Mouse (Mus musculus) erythroid progenitor cell, adult 5-6 weeks (primary cell): ENCODE data around the gene Nifk. TPM values are rescaled to one million over a fixed set of nuclear protein-coding genes. Genes with fewer than 3 reads are reported as not detected.
A peak's percentile ranks its signal among the peaks of the same experiment; 100 is the strongest.

Experiments used
- ATAC-seq: replicated peaks from 2 replicates; pipeline ENCODE4 v1.8.0; 2016; ENCODE audit warnings: moderate number of reproducible peaks, mild to moderate bottlenecking, moderate TSS enrichment, inconsistent platforms; ENCODE audit not compliant: poor library complexity, low FRiP score, severe bottlenecking
- total RNA-seq, 2 experiments: library from RNA; stranded (forward) in 1 of 2; stranded (reverse) in 1 of 2; fragments of 150-400 nt in 1 of 2; fragments of 186-747, 209-891 nt in 1 of 2; gene quantifications; 2 replicates each; pipeline versions ENCODE4 v1.2.3 to v1.2.4; 2015 to 2017; ENCODE audit warnings: low replicate concordance in 2 of 2

Nifk gene
- total RNA-seq (2015; ENCODE audit: low replicate concordance): 15.5 and 41.5 TPM in 2 replicates
- 10.7 and 16.4 TPM in 2 replicates for total RNA-seq (2017; ENCODE audit: low replicate concordance)

DNA sequence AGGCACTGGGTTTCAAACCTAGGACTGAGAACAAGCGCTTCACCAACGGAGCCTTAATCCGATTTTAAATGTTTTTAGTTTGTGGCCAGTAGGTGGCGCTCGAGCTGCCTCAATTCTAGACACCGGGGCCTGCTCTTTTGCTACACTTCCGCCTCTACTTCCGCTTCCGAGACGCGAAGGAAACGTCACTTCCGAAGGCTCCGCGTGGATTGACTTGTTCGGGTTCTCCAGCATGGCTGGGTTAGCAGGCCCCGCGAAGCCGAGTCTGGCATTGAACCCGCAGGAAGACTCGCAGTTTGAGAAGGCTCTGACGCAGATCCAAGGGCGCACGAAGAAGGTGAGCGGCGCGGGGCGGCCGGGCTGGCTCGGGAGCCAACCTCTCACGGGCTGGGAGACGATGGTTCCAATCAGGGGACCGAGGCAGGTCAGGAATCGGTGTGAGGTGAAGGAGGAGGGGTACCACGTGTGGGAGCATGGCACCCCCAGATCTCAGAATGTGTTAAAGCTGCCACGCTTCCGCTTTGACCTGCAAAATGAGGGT, at the start of gene Nifk:
Nifk (plus strand) TSS at position 179 of the 541 bp plus-strand sequence.
- ATAC-seq: peak; percentile 96

DNA sequence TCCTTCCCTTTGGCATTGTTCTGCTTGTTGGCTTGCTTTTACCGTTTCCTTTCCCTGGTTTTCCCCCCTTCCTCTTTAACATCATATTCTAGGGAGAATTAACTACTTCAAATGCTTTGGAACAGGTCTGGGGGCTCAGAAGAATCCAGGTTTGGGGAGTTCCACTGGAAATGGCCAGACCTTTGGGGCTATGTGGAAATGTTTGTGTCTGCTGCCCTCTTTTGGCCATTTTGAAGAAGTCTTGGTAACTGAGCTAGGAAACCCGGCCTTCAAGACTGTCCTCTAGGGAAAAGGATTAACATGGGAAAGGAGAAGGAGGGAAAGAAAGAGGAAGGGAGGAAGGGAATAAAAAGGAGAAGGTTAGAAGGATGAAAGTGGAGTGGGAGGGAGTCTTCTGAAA, 46.5 kb upstream of the Nifk start:
- no peak for ATAC-seq

DNA sequence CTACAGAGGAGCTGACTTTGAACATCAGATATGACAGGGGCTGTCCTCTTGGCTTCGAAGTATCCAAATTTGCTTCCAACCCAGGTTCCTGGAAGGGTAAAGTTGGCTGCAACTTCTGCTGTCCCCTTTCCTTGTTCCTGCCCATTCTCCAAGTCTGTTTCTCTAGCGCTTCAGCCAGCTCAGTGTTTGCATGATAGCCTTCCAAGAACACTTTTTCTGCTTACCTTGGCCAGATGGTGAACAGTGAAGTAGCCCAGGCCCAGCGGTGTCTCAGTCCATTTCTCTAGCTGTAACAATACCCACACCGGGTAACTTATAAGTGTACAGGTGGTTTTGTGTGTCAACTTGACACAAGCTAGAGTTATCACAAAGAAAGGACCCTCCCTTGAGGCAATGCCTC, 29.3 kb upstream of the Nifk start:
- no peak for ATAC-seq

DNA sequence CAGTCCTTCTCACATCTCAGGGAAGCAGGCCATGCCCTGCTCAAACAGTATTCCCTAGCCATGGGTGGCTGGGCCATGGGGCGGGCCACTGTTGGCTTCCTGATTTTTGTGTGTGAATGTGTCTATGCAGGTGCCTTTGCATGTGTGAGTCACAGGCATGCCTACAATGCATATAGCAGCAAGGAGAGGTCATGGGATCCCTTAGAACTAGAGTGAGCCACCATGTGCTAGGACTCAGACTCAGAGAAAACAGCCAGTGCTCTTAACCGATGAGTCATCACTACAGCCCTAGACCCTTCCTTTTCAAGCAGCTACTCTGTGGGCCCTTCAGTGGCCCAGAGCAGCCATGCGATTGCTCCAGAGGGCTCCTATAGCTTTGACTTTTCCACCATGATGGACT, 27.4 kb upstream of the Nifk start:
- no peak for ATAC-seq

DNA sequence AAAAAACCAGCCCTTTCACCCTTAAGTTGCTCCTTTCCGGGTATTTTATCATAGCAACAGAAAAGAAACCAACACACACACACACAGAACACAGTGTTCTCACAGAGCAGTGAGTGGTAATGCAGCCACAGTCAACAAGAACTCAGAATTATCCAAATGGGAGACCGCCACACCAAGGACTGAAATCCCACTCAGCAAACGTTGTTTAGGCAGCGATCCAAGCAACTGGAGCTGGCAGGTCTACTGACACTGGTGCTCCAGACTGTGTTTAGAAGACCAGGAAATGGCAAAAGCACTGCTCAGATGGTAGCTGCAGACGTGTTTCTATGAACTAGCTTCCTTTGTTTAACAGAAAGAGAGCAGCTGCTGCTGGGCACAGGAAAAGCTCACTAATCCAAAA, 26.8 kb upstream of the Nifk start:
- ATAC-seq: no peak

DNA sequence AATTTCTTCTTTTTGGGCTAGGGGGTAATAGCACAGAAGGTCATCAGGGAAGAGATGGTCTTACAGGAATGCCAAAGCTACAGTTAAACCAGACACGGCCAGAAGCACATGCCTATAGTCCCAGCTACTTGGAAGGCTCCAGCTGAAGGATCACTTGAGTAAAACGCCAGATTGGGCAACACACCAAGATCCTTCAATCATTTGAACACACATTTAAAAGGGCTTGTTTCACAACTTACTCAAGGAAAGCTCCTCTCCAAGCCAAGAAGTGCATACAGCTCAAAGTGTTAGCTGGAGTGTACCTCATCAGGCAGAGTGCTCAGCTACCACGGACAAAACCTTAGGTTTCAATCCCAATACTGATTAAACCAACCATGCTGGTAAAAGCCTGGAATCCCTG, 25.0 kb upstream of the Nifk start:
- ATAC-seq: no peak

DNA sequence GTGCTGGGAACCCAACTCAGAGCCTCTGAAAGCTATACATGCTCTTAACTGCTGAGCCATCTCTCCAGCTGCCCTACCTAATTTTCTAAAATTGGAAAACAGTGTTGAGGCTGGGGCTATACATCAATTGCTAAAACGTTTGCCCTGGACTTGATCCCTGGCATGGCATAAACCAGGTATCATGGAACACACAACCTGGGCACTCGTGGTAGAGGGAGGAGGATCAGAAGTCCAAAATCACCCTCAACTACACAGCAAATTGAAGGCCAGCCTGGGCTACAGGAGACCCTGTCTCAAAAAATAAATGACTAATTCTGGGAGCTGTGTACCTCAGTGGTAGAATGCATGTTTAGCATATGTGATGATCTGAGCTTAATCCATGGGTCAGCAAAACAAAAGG, 23.9 kb upstream of the Nifk start:
- no peak for ATAC-seq

DNA sequence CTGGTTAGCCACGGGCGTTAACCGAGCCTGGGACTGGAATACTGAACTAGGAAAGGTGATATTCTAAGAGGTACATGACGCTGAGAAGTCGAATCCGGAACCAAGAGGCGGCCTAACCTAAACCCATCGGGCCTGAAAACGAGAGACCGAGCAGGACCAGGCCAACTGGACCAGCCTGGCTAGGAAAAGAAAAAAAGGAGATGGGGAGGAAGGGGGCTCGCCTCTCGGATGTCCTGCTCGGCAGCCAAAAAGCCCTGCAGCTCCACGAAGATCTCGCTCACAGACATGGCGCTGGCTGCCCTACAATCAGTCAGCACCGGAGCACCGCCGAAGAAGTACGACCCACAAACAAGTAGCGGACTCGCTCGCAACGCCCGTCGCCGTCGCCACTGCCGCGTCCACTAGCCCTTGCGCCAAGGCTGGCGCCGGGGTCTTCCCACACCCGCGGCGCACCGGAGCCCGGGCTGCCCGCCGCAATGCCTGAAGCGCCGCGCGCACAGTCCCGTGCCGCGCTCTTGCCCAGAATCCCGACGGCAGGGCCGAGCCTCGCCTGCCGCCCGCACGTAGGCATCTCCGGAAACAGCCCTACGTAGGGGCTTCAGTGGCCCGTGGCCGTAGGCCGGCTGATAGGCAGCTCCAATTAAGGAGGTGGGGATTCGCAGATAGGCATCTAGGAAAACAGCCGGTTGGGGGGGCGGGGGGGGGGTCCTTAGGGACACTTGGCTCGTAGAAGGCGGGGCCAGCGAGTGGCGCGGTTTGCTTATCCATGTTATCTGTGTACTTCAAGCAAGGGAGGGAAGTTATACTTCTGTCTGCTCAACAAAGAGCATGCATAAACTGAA, 10.6 kb upstream of the Nifk start:
- peak; percentile 89 for ATAC-seq

DNA sequence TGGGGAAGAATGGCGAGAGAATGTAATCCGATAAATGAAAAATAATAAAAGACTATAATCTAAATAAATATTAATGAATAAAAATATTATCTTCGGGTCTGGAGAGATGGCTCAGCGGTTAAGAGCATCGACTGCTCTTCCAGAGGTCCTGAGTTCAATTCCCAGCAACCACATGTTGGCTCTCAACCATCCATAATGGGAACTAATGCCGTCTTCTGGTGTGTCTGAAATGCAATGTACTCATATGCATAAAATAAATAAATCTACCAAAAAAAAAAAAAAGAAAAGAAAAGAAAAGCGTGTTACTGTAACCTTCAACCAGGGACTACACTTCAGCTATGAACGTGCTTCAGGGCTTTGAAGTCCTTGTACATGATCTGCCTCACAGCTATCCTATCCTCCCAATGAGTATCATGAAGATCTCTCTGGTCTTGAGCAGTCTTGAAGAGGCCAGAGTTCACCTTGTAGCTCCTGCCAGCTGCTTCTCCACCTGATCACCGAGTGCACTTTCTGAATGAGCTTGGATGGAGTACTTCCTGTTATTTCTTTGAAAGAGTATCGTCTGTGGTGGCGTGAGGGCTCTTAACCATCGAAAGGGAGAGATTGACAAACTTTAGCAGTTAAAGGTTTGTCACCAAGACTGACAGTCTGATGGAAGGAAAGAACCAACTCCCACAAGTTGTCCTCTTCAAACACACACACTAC, 9.9 kb upstream of the Nifk start, which contains the start of gene Tsn:
Tsn (minus strand) TSS at position 118 of the 705 bp plus-strand sequence.
- no peak for ATAC-seq

DNA sequence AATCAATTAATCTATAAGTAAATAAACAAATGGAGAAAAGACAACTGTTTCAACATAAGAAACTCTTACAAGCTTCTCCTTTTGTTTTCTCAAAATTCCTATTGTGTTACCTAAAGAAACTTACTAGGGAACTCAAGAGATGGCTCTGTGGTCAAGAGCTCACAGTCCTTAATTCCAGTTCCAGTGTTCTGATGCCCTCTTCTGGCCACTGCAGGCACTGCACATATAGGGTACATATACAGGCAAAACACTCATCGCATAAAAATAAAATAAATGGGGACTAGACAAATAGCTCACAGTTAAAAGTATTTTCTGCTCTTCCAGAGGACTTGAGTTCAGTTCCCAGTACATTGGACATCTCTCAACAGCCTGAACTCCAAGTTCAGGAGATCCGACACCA, 943 bp upstream of the Nifk start:
- ATAC-seq: no peak

DNA sequence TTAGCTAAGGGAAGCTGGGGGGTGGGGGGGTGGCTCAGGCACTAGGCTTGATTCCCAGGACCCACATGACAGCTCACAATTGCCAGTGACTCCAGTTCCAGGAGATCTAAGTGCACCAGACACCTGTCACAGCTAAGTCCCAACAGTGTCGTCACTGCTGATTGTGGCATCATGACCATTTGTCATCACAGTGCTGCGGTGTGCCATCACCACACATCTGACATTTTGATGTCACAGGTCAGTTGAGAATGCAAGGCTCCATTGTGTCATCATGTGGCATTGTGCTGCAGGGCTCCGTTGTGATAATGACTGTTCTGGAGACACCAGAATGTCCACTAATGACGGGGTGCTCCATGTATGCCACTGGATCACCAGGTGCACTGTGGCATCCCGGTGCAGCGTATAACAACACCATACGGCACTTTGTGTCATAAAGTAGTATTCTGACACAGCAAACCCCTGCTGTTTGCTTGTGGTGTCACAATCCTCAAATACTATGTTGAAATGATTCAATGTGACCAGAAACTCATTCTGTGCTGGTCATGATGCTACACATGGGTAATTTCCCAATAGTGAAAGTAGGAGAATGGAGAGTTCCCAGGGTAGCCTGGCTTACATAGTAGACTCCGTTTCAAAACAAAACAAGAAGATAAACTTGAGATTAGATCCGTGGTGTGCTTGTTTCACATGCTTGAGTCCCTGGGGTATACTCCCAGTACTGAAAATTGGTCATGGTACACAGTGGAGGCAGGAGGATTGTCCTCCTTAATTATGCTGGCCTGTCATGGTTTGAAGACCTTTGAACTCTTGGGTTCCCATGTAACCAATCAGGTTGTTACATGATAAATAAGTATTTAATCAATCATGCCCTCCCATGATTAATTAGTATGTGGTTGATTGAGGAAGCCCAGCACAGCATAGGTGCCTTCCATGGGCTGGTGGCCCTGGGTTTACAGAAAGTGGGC, 13.4 kb downstream of the Nifk start:
- ATAC-seq: no peak

DNA sequence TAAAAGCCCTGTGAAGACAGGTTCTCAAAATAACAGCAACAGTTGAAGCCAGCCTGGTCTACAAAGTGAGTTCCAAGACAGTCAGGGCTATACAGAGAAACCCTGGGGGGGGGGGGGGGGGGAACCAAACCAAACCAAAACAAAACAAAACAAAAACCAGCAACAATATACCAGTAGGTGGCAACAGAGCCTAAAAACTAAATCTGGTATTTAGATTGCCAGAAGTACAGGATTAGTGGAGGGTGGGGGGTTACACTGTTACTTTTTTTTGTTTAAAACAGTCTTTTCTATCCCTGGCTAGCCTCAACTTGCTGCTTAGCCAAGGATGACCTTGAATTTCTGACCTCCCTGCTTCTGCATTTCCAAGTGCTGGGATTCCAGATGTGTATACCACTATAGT, 14.2 kb downstream of the Nifk start:
- no peak for ATAC-seq

DNA sequence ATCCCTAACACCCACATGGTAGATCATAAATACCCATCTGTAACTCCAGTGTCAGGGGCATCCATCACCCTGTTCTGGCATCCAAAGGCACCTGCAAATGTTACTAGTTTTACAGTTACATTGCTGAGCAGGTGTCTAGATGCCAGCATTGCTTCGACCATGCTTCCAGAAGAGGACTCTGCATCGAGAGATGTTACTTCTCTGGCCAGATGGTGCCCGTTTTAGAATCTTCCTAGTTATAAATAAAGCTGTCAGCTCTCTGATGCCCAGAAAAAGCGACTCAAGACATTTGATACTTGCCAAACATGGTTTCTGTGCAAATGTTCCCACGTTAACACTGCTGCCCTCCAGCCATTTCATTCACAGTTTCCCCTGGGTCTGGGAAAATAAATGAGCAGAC, 16.3 kb downstream of the Nifk start:
- no peak for ATAC-seq

DNA sequence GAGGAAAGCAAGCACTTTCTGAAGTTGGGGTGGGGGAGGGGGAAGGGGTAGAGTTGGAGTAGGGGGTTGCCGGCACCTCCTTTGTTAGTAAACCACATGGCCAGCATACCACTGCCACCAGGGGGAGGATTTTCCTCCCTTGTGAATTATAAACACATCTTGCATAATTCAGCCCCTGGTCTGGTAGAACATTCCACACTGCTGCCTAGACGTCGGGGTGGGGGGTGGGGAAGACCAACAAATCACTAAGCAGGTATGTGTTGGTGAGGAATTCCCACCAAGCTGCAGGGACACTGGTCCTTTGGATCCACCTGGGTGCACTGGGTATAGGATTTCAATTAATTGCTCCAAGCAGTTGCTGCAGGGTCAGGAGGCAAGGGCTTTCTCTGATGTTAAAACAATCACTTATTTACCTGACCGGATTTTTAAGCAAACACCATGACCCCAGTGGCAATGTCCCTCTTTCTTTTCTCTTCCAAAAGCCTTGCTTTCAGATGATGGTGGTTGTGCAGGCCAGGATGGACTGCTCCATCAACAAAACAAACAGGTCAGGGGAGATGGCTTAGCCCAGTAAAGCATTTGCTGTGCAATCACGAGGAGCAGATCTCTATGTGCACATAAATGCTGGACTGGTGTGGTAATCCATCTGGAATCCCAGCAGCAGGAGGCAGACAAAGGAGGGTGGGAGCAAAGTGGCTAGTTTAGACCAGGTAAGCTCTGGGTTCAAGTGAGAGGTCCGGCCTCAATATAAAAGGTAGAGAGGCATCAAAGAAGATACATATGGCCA, 22.2 kb downstream of the Nifk start:
- no peak for ATAC-seq

DNA sequence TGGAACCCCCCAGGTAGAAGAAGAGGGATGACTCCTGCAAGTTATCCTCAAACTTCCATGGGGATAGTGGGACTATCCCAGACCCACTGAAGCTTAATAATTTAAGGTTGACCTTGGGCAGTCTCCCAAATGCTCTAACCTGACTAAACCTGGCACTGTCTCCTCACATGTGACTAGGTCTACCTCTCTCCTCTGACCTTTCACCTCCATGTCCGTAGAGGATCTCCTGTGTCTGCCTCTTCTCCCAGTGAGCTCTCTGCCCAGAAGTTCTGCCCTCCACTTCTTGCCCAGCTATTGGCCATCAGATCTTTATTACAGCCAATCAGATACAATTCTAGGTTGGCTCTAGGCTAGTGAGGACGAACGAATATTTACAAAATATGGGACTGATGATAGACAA, 28.3 kb downstream of the Nifk start:
- ATAC-seq: no peak

DNA sequence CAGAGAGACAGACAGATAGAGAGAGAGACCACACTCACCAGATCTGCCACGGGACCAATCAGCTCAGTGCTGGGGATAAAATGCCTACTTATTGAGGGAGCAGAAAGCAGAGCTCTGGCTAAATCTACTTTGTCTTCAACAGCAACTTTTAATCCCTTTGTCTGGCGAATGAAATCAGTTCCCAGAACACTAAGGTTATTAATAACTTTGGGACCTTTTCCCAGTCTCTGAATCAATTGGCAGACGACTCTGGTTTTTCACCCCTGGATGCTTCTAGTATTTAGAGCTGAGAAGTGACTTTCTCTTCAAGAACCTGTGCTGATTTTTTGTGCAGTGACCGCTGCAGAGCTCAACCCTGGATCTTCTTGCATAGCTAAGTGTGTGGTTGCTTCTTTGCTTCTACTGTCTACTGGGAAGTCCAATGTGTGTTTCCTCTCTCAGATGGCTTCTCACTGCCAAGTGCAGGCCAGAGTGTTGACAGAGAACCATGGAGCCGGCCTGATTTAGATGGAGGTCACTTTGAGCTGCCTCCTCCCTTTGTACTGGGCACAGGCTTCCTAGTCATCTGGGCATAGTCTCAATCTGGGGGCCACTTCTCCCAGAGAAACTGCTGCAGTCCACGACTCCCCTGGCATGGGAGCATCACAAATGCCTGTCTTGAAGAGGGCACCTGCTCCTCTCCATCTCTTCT, 37.6 kb downstream of the Nifk start:
- ATAC-seq: 0 out of 2 replicates have a peak, but pooled peaks have one; percentile 10

DNA sequence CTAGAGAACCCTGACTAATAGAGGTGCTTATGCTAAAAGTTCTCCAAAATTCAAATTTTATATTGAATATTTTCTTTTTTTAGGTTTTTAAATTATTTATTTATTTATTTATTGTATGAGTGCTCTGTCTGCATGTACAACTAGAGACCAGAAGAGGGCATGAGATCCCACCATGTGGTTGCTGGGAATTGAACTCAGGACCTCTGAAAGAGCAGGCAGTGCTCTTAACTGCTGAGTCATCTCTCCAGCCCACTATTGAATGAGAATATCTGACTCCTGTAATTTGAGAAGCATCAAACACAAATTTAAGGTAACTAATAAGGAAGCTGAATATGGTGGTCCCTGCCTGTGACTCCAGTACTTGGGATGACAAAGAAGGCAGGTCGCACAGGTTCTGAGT, 46.3 kb downstream of the Nifk start:
- ATAC-seq: no peak

DNA sequence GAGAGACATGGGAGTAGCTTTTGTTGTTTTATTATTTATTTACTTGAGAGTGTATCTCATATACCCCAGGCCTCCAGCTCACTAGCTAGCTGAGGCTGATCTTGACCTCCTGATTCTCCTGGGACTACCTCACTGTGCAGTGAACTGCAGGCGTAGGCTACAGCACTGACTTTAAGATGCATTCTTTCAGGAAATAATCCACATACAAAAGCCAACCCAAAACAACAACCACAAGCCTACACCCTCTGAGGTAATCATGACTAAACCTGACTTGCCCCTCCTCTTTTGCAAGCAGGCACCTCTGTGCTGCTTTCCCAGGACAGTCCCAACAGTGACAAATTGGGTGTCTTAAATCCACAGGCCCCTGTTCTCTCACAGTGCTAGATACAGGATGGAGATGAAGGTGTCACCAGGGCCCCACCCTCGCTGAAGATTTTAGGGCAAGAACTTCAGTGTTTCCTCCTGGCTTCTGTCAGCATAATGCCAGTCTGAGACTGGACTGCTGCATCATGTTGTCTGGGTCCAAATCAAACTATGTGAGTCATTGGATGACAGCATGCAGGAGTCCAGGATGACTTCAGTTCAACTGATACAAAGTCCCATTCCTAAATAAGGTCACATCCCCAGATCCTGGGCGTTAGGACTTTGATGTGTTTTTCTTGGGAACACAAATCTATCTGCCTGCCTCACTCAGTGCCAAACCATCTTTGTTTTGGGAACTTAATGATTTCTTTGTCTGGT, 47.3 kb downstream of the Nifk start:
- no peak for ATAC-seq
